Mouse (Mus musculus) layer of hippocampus, postnatal 25 days (tissue): ENCODE results near the gene Rcn1. TPM values are rescaled to one million over a fixed set of nuclear protein-coding genes. Genes with fewer than 3 reads are reported as not detected.

Experiments used
- DNase-seq, 2 experiments: peaks; one replicate each; pipeline ENCODE4 v3.0.0; 2022; ENCODE audit warnings: mixed read lengths in 2 of 2, low spot score in 1 of 2; ENCODE audit errors: extremely low spot score in 1 of 2
- total RNA-seq, 2 experiments: library from RNA; stranded (reverse); gene quantifications; 2 replicates each; pipeline ENCODE4 v1.2.3; 2021

Gene Rcn1
- 10 to 100 TPM; 14.7 to 15.6 TPM for total RNA-seq

DNA sequence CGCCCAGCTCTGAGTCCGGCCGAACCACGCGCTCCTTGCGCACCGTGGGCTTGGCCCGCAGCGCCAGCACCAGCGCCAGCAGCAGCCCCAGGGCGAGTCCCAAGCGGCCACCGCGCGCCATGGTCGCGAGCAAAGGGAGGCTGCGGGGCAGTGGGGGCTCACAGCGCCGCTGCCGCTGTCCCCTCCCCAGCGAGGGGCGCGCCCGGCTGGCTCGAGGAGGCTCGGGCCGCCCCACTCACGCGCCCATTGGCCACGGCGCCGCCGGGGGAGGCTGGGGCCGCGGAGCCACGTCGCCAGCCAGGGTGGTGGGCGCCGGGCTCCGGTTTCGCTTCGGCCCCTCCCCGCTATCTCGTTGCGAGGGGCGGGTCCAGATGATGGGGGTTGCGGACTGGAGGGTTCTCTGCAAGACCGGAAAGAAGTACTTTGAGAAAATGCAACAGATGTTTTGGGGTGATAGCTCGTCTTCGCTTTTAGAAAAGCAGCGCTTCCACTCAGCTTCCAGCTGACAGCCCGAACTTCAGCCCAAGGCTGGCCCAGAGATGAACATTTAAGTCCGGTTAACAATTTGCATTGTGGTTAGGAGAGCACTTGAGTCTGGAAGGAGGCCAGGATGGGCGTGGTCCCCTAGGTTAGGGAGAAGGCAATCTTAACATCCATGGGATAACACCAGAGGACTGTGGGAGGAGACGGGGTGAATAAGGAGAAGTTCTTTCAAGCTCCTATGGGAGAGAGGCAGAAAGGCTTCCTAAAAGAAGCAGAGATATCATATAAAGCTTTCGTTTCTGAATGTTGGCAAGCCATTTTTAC is at the start of gene Rcn1:
Rcn1 (minus strand) TSS at position 235 of the 807 bp plus-strand sequence.
- peak; percentile 33 for DNase-seq

DNA sequence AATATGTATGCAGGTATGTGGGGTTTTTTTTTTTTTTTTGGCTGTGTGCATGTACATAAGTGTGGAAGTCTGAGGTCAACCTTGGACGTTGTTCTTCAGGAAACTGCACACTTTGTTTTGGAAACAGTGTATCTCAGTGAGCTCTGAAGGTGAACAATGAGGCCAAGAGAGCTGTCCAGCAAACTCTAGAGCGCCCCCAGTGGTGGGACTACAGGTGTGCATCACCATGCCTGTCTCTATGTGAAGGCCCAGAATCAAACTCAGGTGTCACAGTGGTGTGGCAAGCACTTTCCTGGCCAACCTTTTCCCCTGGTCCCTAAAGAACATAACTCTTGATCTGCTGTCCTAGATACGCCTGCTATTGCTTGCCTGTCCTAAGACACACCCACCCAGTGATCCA is 45.0 kb upstream of the Rcn1 start:
- DNase-seq = no peak

DNA sequence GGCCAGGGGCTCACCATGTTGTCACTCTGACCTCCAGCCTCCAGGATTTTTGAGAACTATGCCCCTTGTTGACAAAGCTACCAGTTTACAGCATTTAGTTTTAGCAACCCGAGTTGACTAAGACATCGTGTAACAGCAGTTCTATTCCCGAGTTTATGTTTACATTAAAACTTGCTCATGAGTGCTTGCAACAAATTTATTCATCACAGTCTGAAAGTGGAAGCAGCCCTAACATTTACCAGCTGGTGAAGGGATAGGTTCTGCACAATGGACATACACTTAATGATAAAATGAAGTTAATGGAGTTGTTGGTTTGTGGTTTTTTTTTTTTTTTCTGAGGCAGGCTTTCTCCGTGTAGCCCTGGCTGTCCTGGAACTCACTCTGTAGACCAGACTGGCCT is 39.9 kb upstream of the Rcn1 start:
- DNase-seq = no peak

DNA sequence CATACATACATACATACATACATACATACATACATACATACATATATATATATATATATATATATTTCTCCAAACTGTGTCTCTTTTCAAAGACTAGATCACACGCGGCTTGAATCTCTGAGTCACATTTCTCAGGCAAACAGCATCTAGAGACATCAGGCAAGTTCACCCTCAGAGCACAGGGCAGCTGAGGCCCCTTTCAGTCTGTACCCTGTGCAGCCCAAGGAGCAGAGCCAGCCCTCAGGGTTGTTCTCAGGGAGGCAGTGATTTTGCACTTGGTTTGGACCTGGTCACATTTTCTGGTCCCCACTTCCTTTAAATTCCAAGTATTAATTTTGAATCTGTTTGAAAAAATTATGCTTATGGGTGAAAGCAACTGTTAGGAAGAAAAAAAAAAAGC is 39.4 kb upstream of the Rcn1 start:
- no peak for DNase-seq

DNA sequence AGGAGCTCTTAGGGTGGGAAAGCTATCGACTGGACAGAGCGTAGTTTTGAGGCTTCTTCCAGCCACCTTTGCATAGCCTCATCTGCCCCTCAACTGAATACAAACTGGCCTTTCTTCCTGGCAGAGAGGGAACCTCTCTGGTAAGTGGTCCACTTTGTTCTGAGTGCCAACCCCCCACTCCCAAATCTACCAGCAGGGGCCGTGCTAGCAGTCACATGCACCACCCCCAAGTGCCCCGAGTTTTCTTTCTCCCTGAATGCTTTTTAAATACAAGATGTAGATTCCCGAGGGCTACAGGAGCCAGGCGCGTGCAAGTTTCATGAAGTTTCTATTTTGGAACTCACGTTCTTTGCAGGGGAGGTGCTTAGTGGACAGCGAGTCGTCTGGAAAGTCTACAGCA is 33.8 kb upstream of the Rcn1 start:
- no peak for DNase-seq

DNA sequence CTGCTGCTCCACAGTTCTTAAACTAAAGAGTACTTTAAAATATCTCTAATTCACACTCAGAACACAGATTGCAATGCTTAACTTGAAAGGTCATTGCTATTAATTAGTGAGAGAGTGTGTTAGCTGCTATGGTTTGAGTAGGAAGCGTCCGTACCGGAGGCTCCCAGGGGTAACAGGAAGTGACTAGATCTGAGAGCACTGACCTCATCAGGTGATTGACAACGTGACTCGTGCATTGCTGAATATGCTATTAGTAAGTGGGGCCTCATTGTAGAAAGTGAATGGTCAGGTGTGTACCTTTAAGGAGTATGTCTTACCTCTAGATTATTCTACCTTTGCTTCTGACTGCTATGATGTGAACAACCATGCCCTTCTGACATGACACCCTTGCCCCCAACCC is 31.3 kb upstream of the Rcn1 start:
- no peak for DNase-seq

DNA sequence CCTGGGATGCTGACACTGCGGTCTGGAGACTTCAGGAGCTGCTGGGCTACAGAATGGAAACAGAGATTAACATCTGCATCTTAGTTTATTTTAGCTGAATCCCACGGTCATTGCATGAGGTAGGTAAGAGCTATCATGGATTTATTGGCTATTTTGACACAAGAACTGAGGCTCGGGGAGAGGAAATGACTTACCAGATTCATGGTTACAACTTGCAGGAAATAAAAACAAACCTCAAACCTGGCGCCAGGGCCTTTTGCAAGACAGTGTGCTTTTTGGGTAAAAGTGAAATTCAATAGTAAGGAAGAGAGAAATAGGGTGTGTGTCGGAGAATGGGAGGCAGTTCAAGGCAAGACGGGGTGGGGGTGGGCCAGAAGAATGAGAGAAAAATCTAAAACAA is 30.8 kb upstream of the Rcn1 start:
- no peak for DNase-seq

DNA sequence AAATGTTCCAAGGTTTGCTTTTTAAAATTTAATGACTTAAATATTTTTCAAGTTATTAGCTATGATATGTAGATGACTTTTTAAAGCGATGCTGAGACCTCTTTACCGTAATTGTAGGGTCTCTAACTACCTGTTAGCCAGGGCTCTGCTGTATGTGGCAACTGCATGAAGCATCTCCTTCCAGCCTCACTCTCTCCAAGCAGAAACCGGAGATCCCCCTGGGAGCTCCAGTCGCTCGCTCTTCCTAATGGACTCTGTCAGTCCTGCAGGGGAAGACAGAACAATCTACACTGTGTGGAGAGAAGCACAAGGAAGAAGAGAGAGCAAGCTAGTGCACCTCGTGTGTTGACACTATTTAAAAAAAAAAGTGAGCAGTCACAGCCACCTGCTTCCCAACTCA is 29.3 kb upstream of the Rcn1 start:
- no peak for DNase-seq

DNA sequence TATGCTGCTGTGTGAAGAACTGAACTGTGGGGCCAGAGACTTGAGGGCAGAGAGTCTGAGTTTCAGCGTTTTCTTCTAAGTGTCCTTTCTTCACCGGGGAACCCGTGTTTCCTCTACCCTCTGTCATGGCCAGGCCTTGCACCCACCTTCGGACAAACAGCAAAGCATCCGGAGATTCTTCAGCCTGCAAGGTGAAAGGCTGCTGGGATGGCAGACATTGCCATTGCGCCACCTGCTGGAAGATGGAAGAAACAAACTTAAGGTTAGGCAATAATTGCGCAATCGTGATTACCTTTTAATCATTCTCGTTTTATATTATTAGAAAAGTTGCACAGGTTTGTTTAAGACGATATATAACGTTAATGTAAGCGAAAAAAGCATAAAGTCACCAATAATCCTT is 28.9 kb upstream of the Rcn1 start:
- peak; percentile 40 to 82 for DNase-seq

DNA sequence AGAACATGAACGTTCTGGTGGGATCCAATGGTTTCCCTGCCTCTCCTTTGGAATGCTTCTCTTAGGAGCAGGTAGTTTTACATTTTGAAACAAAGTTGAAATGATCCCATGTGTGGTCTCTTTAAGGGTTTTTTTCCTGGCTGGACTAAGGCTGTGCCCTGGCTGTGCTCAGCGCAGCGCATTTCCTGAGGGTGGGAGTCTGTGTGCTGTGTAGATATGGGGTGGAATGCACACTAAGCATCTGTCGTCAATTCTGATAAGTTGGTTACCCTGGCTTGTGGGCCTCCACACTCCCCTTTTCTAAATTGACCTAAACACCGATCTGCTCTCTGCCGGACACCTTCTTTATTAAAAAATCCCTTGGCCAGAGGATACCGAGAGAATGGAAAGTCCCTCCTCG is 28.3 kb upstream of the Rcn1 start:
- DNase-seq = no peak

DNA sequence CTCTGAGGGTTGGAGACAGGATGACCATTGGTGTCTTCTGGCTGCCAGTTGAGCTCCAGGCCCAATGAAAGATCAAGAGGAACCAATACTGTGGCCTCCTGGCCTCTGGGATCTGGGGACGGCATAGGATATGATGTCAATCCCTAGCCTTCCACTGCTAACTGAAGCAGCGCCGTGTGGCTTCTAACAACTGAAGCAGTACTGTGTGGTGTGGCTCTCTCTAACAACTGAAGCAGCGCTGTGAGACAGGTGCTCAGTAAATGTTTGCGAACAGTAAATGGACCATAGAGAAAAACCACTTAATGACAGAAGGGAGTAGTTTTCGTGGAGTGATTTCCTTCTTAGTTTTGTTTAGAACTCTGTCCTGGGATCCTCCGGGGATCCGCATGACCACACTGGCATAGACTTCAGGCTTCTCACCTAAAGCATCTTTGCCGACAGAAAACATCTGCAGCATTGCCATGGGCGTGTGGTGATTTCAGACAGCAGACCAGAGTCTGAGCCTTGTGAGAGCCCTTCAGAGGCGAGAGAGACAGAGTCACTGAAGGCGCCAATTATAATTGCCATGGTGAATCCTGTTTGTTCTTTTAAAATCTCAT is 19.6 kb upstream of the Rcn1 start:
- no peak for DNase-seq

DNA sequence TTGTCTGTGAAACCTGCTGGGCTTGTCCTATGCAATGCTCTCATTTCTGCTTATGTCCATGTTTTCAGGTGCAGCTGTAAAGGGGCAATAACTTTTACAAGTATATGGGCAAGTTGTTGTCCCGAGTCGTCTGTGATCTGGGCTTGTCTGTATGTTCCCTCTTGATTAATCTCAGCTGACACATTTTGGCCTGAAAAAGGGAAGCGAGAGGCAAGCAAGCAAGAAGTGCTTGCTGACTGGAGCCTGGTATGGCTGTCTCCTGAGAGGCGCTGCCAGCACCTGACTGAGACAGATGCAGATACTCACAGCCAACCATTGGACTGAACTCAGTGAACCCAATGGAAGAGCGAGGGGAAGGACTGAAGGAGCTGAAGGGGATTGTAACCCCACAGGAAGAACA is 18.5 kb upstream of the Rcn1 start:
- DNase-seq = no peak

DNA sequence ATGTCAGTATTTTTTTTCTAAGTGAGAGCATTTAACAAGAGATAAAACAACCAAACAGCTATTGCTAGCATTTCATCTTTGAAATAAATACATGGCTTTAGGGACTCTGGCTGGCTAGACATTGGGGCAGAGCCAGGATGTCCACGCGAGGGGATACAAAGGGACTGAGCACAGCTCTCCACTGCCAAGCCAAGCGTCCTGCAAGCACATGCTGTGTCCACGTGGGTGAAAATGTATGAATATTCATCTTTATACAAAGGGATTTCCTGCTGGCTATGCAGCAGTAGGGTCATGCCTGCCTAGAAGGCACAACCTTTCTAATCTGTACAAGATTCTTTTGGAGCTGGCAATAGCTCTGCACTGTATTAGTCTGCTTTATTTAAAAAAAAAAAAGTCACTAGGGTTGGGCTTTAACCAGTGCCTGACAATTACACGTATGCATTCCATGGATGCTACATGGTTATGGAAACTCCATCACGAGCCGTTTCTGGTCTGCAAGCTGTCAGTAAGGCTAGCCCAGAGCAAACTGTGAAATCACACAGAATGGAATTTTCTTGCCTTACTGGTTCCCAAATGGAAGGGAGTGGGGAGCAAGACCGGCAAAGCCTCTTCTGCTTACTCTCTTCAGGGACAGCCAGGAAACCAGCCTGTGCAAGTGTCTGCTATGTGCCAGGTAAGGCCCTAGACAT is 17.7 kb upstream of the Rcn1 start:
- DNase-seq = peak in 1 of 2 experiments; percentile 11

DNA sequence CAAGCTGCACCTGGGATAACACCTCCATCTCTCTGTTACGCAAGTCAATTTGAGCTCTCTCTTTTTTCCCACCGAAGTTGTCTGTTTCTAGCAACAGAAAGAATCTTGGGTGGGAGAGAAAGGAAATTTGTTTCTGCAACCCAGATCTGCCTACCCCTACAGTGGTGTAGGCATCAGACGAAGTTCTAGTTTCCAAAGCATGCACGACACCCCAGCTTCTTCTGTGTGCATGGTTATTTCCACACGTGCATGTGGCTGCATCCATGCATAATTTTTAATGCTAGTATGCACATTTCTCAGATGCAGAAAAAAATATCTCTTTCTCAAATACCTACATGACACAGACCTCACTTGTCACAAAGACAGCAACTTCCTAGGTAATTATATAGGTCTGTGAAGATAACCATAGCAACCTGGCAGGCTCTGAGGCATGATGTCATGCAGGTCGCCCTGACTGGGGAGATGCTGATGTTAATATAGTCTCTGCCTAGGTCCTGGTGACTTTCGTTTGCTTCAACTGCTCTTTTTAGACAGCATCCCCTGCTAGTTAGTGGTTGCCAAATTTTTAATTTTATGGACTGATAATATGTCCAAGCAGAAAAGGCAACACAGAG is 17.0 kb upstream of the Rcn1 start:
- no peak for DNase-seq

DNA sequence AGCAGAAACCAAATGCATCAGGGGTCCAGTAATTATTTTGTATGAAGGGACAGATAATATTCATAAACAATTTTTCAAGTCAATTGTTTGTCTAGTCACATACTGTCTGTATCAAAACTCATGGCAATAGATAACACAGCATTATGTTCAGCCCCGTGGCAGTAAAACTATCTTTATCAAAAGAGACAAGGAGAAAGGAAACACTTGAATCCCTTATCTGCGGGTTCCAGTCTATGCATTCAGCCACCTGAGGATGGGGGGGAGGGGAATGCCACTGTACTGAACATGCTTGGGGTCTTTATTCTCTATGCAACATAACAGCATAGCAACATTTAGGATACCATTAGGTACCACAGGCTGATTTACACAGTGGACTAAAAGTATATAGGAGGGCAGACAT is 15.2 kb upstream of the Rcn1 start:
- DNase-seq = no peak

DNA sequence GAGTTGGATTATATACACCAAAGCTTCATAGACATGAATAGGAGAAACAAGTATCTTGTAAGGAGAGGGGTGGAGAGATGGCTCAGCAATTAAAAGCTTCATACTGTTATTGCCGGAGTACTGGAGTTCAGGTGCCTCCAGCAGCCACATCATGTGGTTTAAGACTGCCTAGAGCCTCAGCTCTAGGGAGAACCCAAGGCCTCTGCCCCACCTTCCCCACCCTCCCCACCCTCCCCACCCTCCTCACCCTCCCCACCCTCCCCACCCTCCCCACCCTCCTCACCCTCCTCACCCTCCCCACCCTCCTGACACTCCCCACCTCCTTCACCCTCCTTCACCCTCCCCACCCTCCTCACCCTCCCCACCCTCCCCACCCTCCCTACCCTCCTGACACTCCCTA is 10.1 kb upstream of the Rcn1 start:
- DNase-seq = no peak

DNA sequence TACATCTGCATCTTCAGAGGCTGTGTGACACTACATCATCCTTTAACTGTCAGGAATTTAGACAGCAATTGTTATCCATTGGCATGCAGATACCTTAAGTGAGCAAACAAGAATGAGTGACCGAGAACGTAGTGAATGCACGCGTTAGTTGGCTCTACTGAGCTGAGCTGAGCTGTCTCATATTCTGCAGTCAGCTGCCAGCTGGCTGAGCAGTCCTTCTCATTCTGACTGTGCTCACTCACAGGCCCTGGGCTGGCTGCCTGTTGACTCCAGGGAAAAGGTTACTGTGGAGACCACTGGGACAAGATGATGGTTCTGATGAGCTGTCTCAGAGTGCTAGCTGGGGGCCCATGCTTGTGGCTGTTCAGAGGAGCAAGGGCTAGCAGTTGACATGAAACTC is 9.4 kb upstream of the Rcn1 start:
- DNase-seq = peak in 1 of 2 experiments; percentile 18

DNA sequence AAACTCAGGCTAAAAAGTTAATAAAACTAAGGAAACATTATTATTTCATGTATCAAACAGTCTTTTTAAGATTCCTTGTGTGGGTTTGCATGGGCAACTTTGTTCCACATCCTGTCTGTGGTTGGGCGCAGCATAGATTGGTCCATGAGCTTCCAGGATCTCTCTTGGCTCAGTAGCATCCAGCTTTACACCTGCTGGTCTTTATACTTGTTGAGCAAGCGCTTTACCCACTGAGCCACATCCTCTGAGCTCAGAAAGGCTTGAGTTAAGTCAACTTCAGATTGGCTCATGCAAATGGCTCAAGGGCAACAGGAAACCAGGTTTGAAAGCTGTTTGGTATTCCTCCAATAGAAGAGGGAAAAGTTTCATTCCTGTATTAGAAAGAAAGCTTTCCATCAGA is 3.1 kb upstream of the Rcn1 start:
- DNase-seq = no peak

DNA sequence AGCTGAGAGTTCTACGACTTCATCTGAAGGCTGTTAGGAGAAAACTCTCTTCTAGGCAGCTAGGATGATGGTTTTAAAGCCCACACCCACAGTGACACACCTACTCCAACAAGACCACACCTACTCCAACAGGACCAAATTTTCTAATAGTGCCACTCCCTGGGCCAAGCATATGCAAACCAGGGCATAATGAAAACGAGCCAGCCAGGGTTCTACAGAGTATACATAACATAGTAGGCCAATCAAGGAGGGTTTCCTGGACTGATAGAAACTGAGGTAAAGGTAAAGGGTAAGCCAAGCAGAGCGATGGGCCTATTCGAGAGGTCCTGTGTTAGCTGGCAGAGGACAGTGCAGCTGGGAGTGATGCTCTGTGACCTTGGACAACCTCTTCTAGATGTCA is 1.4 kb upstream of the Rcn1 start:
- DNase-seq = no peak

DNA sequence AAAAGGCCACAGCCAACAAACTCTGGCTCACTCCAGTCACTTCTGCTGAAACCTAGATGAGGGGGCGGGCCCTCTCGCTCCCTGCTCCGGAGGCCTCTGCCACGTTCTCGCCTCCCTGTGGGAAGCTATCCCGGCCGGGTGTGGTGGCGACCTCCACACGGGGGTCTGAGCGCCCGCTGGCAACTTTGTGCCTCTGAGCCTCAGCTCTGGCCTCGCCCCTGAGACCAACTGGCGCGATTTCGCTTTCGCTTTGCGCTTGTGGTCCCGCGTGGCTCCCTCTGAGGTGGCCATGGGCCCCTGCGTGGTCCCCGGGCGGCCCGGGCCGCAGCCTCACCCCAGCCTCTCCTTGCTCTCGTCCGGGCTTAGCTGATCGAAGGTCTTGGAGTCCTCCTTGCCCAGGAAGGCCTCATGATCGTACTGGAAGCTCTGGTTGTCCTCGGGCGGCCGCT is 459 bp downstream of the Rcn1 start:
- DNase-seq = peak in 1 of 2 experiments; percentile 16
